Mouse (Mus musculus) frontal cortex, adult (tissue): Measurements from ENCODE around the gene Ten1.

Experiments used
- ATAC-seq: cut with Nextera tagmentation; 2 replicates; pipeline ENCODE4 v1.9.2; 2017; ENCODE audit warnings: mild to moderate bottlenecking, moderate library complexity, mixed read lengths; ENCODE audit not compliant: low TSS enrichment

Gene Ten1

GRCm38 (mm10) chr11:116198639-116199531 lies at the start of gene Ten1, which contains the start of gene Acox1:
Gene Ten1, plus strand, starts transcription at chr11:116198855.
Gene Acox1, minus strand, starts transcription at chr11:116199045.
- peak; percentile 94 for ATAC-seq

- ATAC-seq, result no peak
These were observed 49.3 kb upstream of the Ten1 start for GRCm38 (mm10) chr11:116149341-116149740.

- ATAC-seq, result no peak
These were observed 47.7 kb upstream of the Ten1 start for GRCm38 (mm10) chr11:116150960-116151359.

- ATAC-seq, result no peak
These were observed 37.3 kb upstream of the Ten1 start for GRCm38 (mm10) chr11:116161312-116161711.

- ATAC-seq, result peak; percentile 86
These were observed 36.5 kb upstream of the Ten1 start for GRCm38 (mm10) chr11:116162146-116162545.

- ATAC-seq, result no peak
These were observed 35.7 kb upstream of the Ten1 start for GRCm38 (mm10) chr11:116163002-116163401.

- ATAC-seq, result no peak
These were observed 31.4 kb upstream of the Ten1 start for GRCm38 (mm10) chr11:116167232-116167631.

GRCm38 (mm10) chr11:116167884-116168439 lies 30.7 kb upstream of the Ten1 start, which contains the start of gene Fbf1:
Gene Fbf1, minus strand, starts transcription at chr11:116168166.
- peak; percentile 99 for ATAC-seq

GRCm38 (mm10) chr11:116169214-116169613 lies 29.4 kb upstream of the Ten1 start:
- ATAC-seq, result no peak

- no peak for ATAC-seq
These were observed 28.5 kb upstream of the Ten1 start for GRCm38 (mm10) chr11:116170003-116170800.

GRCm38 (mm10) chr11:116171959-116172358 lies 26.7 kb upstream of the Ten1 start:
- ATAC-seq, result no peak

GRCm38 (mm10) chr11:116174775-116175448 lies 23.7 kb upstream of the Ten1 start:
- no peak for ATAC-seq

GRCm38 (mm10) chr11:116176010-116176409 lies 22.6 kb upstream of the Ten1 start:
- no peak for ATAC-seq

GRCm38 (mm10) chr11:116178411-116179121 lies 20.1 kb upstream of the Ten1 start:
- peak; percentile 73; the same call in 1 of the 2 replicates for ATAC-seq

- peak; percentile 86 for ATAC-seq
These were observed 12.8 kb upstream of the Ten1 start for GRCm38 (mm10) chr11:116185836-116186235.

GRCm38 (mm10) chr11:116186360-116186759 lies 12.3 kb upstream of the Ten1 start:
- peak; percentile 14; the same call in 1 of the 2 replicates for ATAC-seq

- no peak for ATAC-seq
These were observed 11.3 kb upstream of the Ten1 start for GRCm38 (mm10) chr11:116187226-116187930.

- ATAC-seq, result no peak
These were observed 4.0 kb upstream of the Ten1 start for GRCm38 (mm10) chr11:116194619-116195018.

- ATAC-seq, result no peak
These were observed 3.4 kb upstream of the Ten1 start for GRCm38 (mm10) chr11:116195252-116195651.

- no peak for ATAC-seq
These were observed 2.3 kb upstream of the Ten1 start for GRCm38 (mm10) chr11:116196336-116196735.
